Mouse (Mus musculus): Measurements from ENCODE around the gene Wdr70. TPM values are rescaled to one million over a fixed set of nuclear protein-coding genes. Genes with fewer than 3 reads are reported as not detected.
A peak's percentile ranks its signal among the peaks of the same experiment; 100 is the strongest.
"Not testable (repeated sequence)": the region's sequence is repeated elsewhere in the genome, so short reads cannot be mapped to it uniquely, and the experiment has no call there.

Wdr70 gene
- polyA plus RNA-seq (2015; fragmentation: Nextera tagmentation; extraction: Ambion mirVana), result 34.0 and 39.3 TPM in 2 replicates

GRCm38 (mm10) chr15:8098774-8099749 lies at the start of gene Wdr70:
Gene Wdr70, minus strand, starts transcription at chr15:8099209.
- H3K4me2 ChIP-seq, result peak within 1 kb of the TSS; percentile 72
- peak; percentile 92 for ATAC-seq (replicated peaks; ENCODE audit: insufficient number of reproducible peaks, insufficient read depth, low FRiP score, low read depth)
- no peaks in the 10 kb centered on the region for H3K9me3 ChIP-seq (replicated peaks)
- 2% methylated on average over 56 of the region's 56 CpGs for WGBS
- H3K27ac ChIP-seq, result peak within 1 kb of the TSS; percentile 35; the same call in 1 of the 2 replicates
- H3K4me1 ChIP-seq (replicated peaks), result peaks cover 4% of the 10 kb centered on the region
- H3K36me3 ChIP-seq, result peaks cover 21% of the 10 kb centered on the region
- peak within 1 kb of the TSS; percentile 78 for H3K9ac ChIP-seq
- peak within 1 kb of the TSS; percentile 80 for H3K4me3 ChIP-seq
- H3K27me3 ChIP-seq, result no peaks in the 10 kb centered on the region

- Histone ChIP-seq H3K36me3 (peaks cover 82% of the 10 kb centered on the region), H3K9ac (no peak overlapping the region), H3K4me1 (replicated peaks) (no peaks in the 10 kb centered on the region), H3K4me2 (no peak overlapping the region), H3K4me3 (no peak overlapping the region), H3K27ac (no peak overlapping the region), H3K9me3 (replicated peaks) (no peaks in the 10 kb centered on the region), H3K27me3 (no peaks in the 10 kb centered on the region)
- WGBS, result 86% methylated on average over 5 of the region's 5 CpGs
- no peak for ATAC-seq (replicated peaks; ENCODE audit: insufficient number of reproducible peaks, insufficient read depth, low FRiP score, low read depth)
Observed at GRCm38 (mm10) chr15:8135606-8136005, 36.6 kb upstream of the Wdr70 start.

- no peak for ATAC-seq (replicated peaks; ENCODE audit: insufficient number of reproducible peaks, insufficient read depth, low FRiP score, low read depth)
- Histone ChIP-seq H3K4me3 (no peak overlapping the region), H3K4me2 (no peak overlapping the region), H3K9ac (no peak overlapping the region), H3K36me3 (peaks cover 83% of the 10 kb centered on the region), H3K4me1 (replicated peaks) (no peaks in the 10 kb centered on the region), H3K27ac (no peak overlapping the region), H3K27me3 (no peaks in the 10 kb centered on the region), H3K9me3 (replicated peaks) (no peaks in the 10 kb centered on the region)
Observed at GRCm38 (mm10) chr15:8131761-8132160, 32.8 kb upstream of the Wdr70 start.

GRCm38 (mm10) chr15:8131268-8131667 lies 32.3 kb upstream of the Wdr70 start:
- Histone ChIP-seq H3K27ac (no peak overlapping the region), H3K4me3 (no peak overlapping the region), H3K4me2 (no peak overlapping the region), H3K4me1 (replicated peaks) (no peaks in the 10 kb centered on the region), H3K9ac (no peak overlapping the region), H3K27me3 (no peaks in the 10 kb centered on the region), H3K9me3 (replicated peaks) (no peaks in the 10 kb centered on the region), H3K36me3 (peaks cover 84% of the 10 kb centered on the region)
- no peak for ATAC-seq (replicated peaks; ENCODE audit: insufficient number of reproducible peaks, insufficient read depth, low FRiP score, low read depth)
- WGBS, result 95% methylated on average over 3 of the region's 3 CpGs

DNA sequence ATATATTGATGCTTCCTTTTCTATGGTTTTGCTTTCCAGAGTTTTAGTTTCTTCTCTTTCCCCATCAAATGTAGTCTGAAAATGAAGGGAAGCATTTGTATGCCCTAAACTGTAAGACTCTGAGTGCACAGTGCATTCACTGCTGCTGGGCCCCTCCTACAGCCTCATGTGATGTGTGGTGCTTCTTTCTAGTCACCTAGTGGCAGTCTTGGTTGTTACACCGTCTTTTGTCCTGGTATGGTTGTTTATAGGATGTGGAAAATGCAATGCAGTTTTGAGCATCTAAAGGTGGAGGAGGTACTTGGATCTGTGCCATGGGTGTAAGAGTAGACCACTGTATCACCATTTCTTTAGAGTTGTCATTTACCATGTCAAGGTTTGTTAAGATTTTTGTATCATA lies 30.3 kb upstream of the Wdr70 start:
- Histone ChIP-seq H3K27me3 (no peaks in the 10 kb centered on the region), H3K36me3 (peaks cover 73% of the 10 kb centered on the region), H3K9me3 (replicated peaks) (no peaks in the 10 kb centered on the region), H3K4me2 (no peak overlapping the region), H3K4me1 (replicated peaks) (no peaks in the 10 kb centered on the region), H3K9ac (no peak overlapping the region), H3K4me3 (no peak overlapping the region), H3K27ac (no peak overlapping the region)
- no peak for ATAC-seq (replicated peaks; ENCODE audit: insufficient number of reproducible peaks, insufficient read depth, low FRiP score, low read depth)
- WGBS, result 86% methylated on average over 1 of the region's 1 CpGs

DNA sequence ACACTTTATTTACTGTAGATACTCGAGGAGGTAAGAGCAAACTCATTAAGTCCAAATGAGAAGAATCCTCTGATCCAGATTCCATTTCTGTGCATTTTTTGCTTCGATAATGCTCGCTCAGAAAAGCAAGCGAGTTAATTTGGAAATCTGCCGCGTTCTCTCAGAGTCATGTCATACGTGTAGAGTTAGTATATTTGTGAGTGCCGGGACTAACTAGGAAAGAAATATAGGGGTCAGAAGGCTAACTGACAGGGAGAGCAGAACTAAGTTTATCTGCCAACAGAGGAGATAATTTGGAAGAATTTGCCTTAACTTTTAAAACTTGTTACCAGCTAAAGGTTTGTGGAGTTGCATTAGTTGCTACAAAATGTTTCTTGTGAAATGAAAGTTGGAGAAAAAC lies 10.8 kb upstream of the Wdr70 start:
- peak overlapping the region; percentile 86 for H3K9ac ChIP-seq
- WGBS, result 3% methylated on average over 8 of the region's 8 CpGs
- peak overlapping the region; percentile 75 for H3K4me2 ChIP-seq
- H3K4me1 ChIP-seq (replicated peaks), result peaks cover 19% of the 10 kb centered on the region
- H3K4me3 ChIP-seq, result peak overlapping the region; percentile 96
- no peaks in the 10 kb centered on the region for H3K27me3 ChIP-seq
- no peaks in the 10 kb centered on the region for H3K9me3 ChIP-seq (replicated peaks)
- no peak for ATAC-seq (replicated peaks; ENCODE audit: insufficient number of reproducible peaks, insufficient read depth, low FRiP score, low read depth)
- peaks cover 21% of the 10 kb centered on the region for H3K36me3 ChIP-seq
- H3K27ac ChIP-seq, result no peak overlapping the region

- peak within 1 kb of the TSS; percentile 86 for H3K9ac ChIP-seq
- under 1% methylated on average over 52 of the region's 54 CpGs for WGBS
- peaks cover 19% of the 10 kb centered on the region for H3K4me1 ChIP-seq (replicated peaks)
- no peaks in the 10 kb centered on the region for H3K27me3 ChIP-seq
- peak within 1 kb of the TSS; percentile 82 for H3K27ac ChIP-seq
- H3K9me3 ChIP-seq (replicated peaks), result no peaks in the 10 kb centered on the region
- peak; percentile 97 for ATAC-seq (replicated peaks; ENCODE audit: insufficient number of reproducible peaks, insufficient read depth, low FRiP score, low read depth)
- H3K4me3 ChIP-seq, result peak within 1 kb of the TSS; percentile 96
- H3K36me3 ChIP-seq, result peaks cover 19% of the 10 kb centered on the region
- peak within 1 kb of the TSS; percentile 75 for H3K4me2 ChIP-seq
Observed at GRCm38 (mm10) chr15:8108966-8109743, 10.1 kb upstream of the Wdr70 start, which contains the start of gene Nup155. Gene Nup155, plus strand, starts transcription at chr15:8109273.

- peaks cover 12% of the 10 kb centered on the region for H3K36me3 ChIP-seq
- peaks cover 19% of the 10 kb centered on the region for H3K4me1 ChIP-seq (replicated peaks)
- H3K27ac ChIP-seq, result peak overlapping the region; percentile 82
- H3K4me2 ChIP-seq, result peak overlapping the region; percentile 75
- 50% methylated on average over 19 of the region's 19 CpGs for WGBS
- H3K9me3 ChIP-seq (replicated peaks), result no peaks in the 10 kb centered on the region
- no peak for ATAC-seq (replicated peaks; ENCODE audit: insufficient number of reproducible peaks, insufficient read depth, low FRiP score, low read depth)
- peak overlapping the region; percentile 86 for H3K9ac ChIP-seq
- no peaks in the 10 kb centered on the region for H3K27me3 ChIP-seq
- H3K4me3 ChIP-seq, result peak overlapping the region; percentile 96
Observed at GRCm38 (mm10) chr15:8108360-8108965, 9.5 kb upstream of the Wdr70 start.

DNA sequence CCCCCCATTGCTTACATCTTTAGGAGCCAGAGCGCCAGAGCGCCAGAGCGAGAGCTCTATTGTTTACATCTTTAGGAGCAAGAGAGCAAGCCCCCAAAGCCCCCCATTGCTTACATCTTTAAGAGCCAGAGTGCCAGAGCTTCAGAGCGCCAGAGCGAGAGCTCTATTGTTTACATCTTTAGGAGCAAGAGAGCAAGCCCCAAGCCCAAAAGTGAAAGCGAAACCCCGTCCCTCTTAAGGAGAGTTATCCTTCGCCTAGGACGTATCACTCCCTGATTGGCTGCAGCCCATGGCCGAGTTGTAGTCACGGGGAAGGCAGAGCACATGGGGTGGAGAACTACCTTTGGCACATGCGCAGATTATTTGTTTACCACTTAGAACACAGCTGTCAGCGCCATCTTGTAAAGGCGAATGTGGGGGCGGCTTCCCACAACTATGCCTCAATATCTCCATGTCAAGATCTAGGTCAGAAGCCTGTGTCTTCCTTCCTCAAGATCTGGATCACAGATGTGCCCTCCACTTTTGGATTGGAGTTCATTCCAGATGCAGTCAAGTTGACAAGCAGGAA lies 3.0 kb upstream of the Wdr70 start:
- not testable (repeated sequence) for ATAC-seq (replicated peaks; ENCODE audit: insufficient number of reproducible peaks, insufficient read depth, low FRiP score, low read depth); H3K27ac ChIP-seq; H3K36me3 ChIP-seq; H3K27me3 ChIP-seq; H3K4me2 ChIP-seq; H3K9me3 ChIP-seq (replicated peaks); H3K4me3 ChIP-seq; H3K4me1 ChIP-seq (replicated peaks); H3K9ac ChIP-seq
- WGBS, result 84% methylated on average over 15 of the region's 15 CpGs

DNA sequence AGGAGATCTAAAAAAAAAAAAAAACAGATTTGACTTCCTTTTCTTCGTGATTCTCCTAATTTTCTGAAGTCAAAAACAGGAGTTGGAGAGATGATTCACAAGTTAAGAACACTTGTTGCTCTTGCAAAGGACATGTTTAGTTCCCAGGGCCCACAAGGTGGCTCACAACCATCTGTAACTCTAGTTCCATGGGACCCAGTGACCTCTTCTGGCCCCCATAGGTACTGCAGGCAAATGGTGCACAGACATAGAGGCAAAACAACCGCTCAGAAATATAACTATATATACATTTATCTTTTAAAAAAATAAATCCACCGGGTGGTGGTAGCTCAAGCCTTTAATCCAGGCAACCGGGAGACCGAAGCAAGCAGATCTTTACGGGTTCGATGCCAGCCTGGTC lies 1.2 kb downstream of the Wdr70 start:
- Histone ChIP-seq H3K4me3 (peak overlapping the region; percentile 26), H3K27me3 (no peaks in the 10 kb centered on the region), H3K4me1 (replicated peaks) (peaks cover 4% of the 10 kb centered on the region), H3K4me2 (peak overlapping the region; percentile 36), H3K27ac (no peak overlapping the region), H3K9ac (no peak overlapping the region), H3K36me3 (peaks cover 21% of the 10 kb centered on the region), H3K9me3 (replicated peaks) (no peaks in the 10 kb centered on the region)
- WGBS, result 20% methylated on average over 7 of the region's 7 CpGs
- ATAC-seq (replicated peaks; ENCODE audit: insufficient number of reproducible peaks, insufficient read depth, low FRiP score, low read depth), result no peak

DNA sequence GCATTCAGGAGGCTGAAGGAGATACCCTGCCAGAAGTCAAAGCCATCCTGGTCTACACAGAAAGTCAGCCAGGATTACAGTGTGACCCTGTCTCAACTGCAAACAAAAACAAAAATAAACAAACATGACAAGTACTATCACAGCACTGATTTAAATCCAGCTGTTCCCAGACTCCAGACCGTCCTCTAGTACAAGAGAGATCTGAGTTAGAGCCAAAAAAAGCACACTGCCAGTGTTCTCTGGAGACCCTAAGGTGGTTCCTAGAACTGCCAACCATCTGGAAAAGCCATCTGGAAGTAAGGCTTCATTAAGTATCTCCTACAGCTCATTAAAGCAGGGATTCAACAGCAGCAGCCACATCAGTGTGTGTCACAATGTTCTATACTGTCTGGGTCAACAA lies 6.3 kb downstream of the Wdr70 start:
- peaks cover 40% of the 10 kb centered on the region for H3K36me3 ChIP-seq
- 67% methylated on average over 1 of the region's 1 CpGs for WGBS
- H3K9me3 ChIP-seq (replicated peaks); H3K27ac ChIP-seq; H3K9ac ChIP-seq; H3K4me2 ChIP-seq; H3K4me1 ChIP-seq (replicated peaks); ATAC-seq (replicated peaks; ENCODE audit: insufficient number of reproducible peaks, insufficient read depth, low FRiP score, low read depth); H3K4me3 ChIP-seq; H3K27me3 ChIP-seq: not testable (repeated sequence)

All from heart, embryonic 15.5 days (tissue).